Mouse (Mus musculus) lung, postnatal 0 days (tissue): ENCODE measurements at regions not wholly inside any gene's neighbourhood (a gene's known extent, or its start where the extent isn't known, plus 50 kb on each side); places are given as distances from the start of the nearest gene placed in this dataset.

ENCODE experiments used
- ATAC-seq: fragments of 200-750 bp; cut with Nextera tagmentation; 2 replicates; pipeline ENCODE4 v1.8.0; 2017; ENCODE audit warnings: moderate library complexity
- DNase-seq: peaks from one replicate; pipeline ENCODE4 v3.0.0-alpha.2; 2016; ENCODE audit warnings: low spot score
- H3K27ac ChIP-seq: fragments of 300-500 bp; sonication (generic); 2 replicates; pipeline ENCODE4 v1.5.1; 2014; ENCODE audit warnings: antibody characterized with exemption, mild to moderate bottlenecking, low read length, mixed read lengths
- H3K27me3 ChIP-seq: fragments of 300-500 bp; sonication (generic); replicated peaks from 2 replicates; pipeline ENCODE4 v1.6.1; 2014; ENCODE audit warnings: low read length, mixed read lengths; ENCODE audit not compliant: insufficient read depth
- H3K36me3 ChIP-seq: fragments of 300-500 bp; sonication (generic); 2 replicates; pipeline ENCODE4 v1.6.1; 2014; ENCODE audit warnings: low read length, mixed read lengths; ENCODE audit not compliant: insufficient read depth
- H3K4me1 ChIP-seq: fragments of 300-500 bp; sonication (generic); 2 replicates; pipeline ENCODE4 v1.6.1; 2014; ENCODE audit warnings: antibody characterized with exemption, low read depth, low read length, mixed read lengths; ENCODE audit not compliant: insufficient read depth
- H3K4me2 ChIP-seq: fragments of 300-500 bp; sonication (generic); replicated peaks from 2 replicates; pipeline ENCODE4 v1.6.1; 2014; ENCODE audit warnings: low read depth, mild to moderate bottlenecking, low read length, moderate library complexity, mixed read lengths
- H3K4me3 ChIP-seq: fragments of 300-500 bp; sonication (generic); 2 replicates; pipeline ENCODE4 v1.5.1; 2014; ENCODE audit warnings: low read depth, low read length
- H3K9ac ChIP-seq: fragments of 300-500 bp; sonication (generic); replicated peaks from 2 replicates; pipeline ENCODE4 v1.6.1; 2014; ENCODE audit warnings: low read depth, mild to moderate bottlenecking
- H3K9me3 ChIP-seq: fragments of 300-500 bp; sonication (generic); 2 replicates; pipeline ENCODE4 v1.6.1; 2016; ENCODE audit warnings: low read length, mixed read lengths
- CTCF ChIP-seq: IDR thresholded peaks from 2 replicates; pipeline ENCODE4 v1.5.1; 2016; ENCODE audit warnings: antibody characterized with exemption, mild to moderate bottlenecking
- EP300 ChIP-seq: IDR thresholded peaks from 2 replicates; pipeline ENCODE4 v1.6.1; 2016; ENCODE audit warnings: antibody characterized with exemption, mild to moderate bottlenecking, control low read depth
- WGBS: fragments of 180-500 bp; shearing (Covaris S2); extraction: QIAGEN DNeasy Blood & Tissue Kit; methylation state at CpG from one replicate; pipeline ENCODE4 v1.1.7; 2014; 5-methylcytosine and 5-hydroxymethylcytosine counted together

DNA sequence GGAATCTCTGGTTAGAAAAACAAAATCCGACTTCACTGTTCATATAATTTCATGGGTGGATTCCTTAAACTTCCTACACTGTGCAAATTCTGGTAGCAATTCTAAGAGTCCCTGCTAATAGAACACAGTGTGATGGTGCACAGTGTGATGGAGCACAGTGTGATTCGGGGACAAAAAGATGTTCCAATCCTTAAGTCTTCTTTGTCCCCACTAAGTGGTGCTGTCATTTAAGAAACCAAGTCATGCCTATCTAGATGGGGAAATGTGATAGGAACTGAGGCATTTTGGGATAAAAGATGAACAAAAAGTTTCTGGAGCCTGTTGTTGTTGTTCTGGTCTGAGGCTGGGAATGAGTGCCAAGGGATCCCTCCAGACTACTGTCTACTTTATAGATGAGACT, 145.3 kb downstream of the Edem1 start:
- no peak overlapping the region for H3K9ac ChIP-seq
- H3K36me3 ChIP-seq = no peaks in the 10 kb centered on the region
- H3K4me2 ChIP-seq = no peak overlapping the region
- no peaks in the 10 kb centered on the region for H3K27me3 ChIP-seq
- 69% methylated on average over 2 of the region's 2 CpGs for WGBS
- DNase-seq (no peak), ATAC-seq (no peak)
- H3K4me1 ChIP-seq = no peaks in the 10 kb centered on the region
- no peak overlapping the region for H3K4me3 ChIP-seq
- no peak for TF ChIP-seq EP300
- H3K27ac ChIP-seq = no peak overlapping the region
- H3K9me3 ChIP-seq = no peaks in the 10 kb centered on the region

DNA sequence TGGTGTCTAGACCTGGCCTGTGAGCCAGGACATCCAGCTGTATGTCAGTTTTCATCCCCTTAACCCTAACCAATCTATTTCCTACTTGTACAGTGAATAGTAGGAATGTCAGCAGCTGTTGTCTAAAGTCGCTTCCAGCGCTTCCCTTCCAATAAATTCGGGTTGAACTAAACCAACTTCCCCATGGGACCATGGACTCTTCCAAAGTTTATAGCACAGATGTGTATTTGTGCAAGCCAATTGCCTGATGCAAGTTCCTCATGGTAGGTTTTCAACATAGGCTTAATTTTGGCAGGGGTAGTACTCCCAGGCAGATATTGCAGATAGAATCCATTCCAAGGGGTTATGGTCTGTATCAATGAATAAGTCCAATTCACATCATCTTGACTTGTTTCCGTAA, 161.1 kb downstream of the Edem1 start:
- H3K9ac ChIP-seq = no peak overlapping the region
- no peak overlapping the region for H3K4me3 ChIP-seq
- H3K27ac ChIP-seq = no peak overlapping the region
- no peaks in the 10 kb centered on the region for H3K27me3 ChIP-seq
- no peaks in the 10 kb centered on the region for H3K9me3 ChIP-seq
- no peak for TF ChIP-seq EP300
- TF ChIP-seq CTCF = no peak
- no peak for DNase-seq
- H3K4me2 ChIP-seq = no peak overlapping the region
- H3K4me1 ChIP-seq = no peaks in the 10 kb centered on the region
- H3K36me3 ChIP-seq = no peaks in the 10 kb centered on the region
- WGBS = 86% methylated on average over 4 of the region's 4 CpGs
- no peak for ATAC-seq

DNA sequence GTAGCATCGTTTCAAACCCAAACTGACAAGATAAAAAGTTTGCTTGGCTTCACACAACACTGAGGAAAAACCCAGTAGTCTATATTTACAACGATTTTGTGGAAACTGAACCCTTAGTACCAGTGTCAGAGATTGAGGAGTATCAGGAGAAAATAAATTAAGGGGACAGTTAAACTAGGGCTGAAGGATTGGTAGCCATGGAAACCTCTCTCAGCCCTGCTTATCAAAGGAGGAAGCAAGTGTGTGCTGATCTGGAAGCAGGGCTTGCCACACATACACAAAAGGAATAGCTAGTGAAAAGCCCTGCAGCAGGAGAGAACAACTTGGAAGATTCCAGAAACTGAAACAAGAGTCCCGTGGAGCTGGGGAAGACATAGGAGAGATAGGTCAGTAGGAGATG, 165.3 kb downstream of the Edem1 start:
- DNase-seq = no peak
- no peak overlapping the region for H3K4me3 ChIP-seq
- no peaks in the 10 kb centered on the region for H3K27me3 ChIP-seq
- H3K9ac ChIP-seq = no peak overlapping the region
- no peak for ATAC-seq
- H3K36me3 ChIP-seq = no peaks in the 10 kb centered on the region
- 32% methylated on average over 3 of the region's 3 CpGs for WGBS
- no peak overlapping the region for H3K4me2 ChIP-seq
- H3K27ac ChIP-seq = no peak overlapping the region
- no peaks in the 10 kb centered on the region for H3K4me1 ChIP-seq
- no peaks in the 10 kb centered on the region for H3K9me3 ChIP-seq
- TF ChIP-seq CTCF = no peak
- no peak for TF ChIP-seq EP300

DNA sequence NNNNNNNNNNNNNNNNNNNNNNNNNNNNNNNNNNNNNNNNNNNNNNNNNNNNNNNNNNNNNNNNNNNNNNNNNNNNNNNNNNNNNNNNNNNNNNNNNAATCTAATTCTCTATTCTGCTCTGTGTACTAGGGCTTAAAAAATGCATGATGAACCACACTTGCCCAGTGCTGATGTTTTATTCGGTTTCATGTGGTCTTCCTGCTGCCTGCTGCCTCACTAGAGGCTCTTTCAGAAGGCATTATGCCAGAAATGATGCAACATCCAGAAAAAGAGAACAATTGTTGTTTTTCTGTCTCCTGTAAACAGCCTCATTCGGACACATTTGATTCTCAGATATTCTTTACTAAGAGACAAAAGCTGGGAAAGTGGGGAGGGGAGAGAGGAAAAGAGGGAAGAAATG, 176.0 kb downstream of the Edem1 start:
- DNase-seq (no peak), ATAC-seq (no peak)
- Histone ChIP-seq H3K4me1 (no peaks in the 10 kb centered on the region), H3K4me2 (no peak overlapping the region), H3K27me3 (no peaks in the 10 kb centered on the region), H3K27ac (no peak overlapping the region), H3K9ac (no peak overlapping the region), H3K9me3 (no peaks in the 10 kb centered on the region), H3K4me3 (no peak overlapping the region), H3K36me3 (no peaks in the 10 kb centered on the region)
- WGBS = 49% methylated on average over 2 of the region's 2 CpGs
- TF ChIP-seq CTCF (no peak), EP300 (no peak)

DNA sequence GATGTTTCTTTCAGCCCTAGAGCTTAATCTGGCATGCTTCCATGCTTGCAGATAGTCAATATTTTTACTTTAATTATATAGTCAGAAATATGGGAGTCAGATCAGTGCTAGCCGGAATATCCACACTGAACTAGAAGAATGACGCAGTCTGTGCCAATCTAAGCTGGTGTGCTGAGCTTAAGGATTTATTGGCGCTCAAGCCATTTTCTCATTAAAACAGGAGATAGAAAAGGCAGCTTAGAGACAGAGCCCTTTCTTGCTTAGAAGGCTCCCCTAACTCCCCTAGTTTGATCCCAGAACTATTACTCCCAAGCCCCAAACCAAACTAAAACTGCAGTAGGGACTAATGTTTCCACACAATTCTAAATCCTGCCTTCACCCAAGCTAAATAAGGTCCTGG, 180.9 kb downstream of the Edem1 start:
- no peak for ATAC-seq
- Histone ChIP-seq H3K9ac (no peak overlapping the region), H3K4me3 (no peak overlapping the region), H3K4me2 (no peak overlapping the region), H3K4me1 (no peaks in the 10 kb centered on the region), H3K27ac (no peak overlapping the region), H3K36me3 (no peaks in the 10 kb centered on the region), H3K9me3 (no peaks in the 10 kb centered on the region), H3K27me3 (no peaks in the 10 kb centered on the region)
- TF ChIP-seq EP300 (no peak), CTCF (no peak)
- no peak for DNase-seq
- WGBS = 92% methylated on average over 3 of the region's 3 CpGs

DNA sequence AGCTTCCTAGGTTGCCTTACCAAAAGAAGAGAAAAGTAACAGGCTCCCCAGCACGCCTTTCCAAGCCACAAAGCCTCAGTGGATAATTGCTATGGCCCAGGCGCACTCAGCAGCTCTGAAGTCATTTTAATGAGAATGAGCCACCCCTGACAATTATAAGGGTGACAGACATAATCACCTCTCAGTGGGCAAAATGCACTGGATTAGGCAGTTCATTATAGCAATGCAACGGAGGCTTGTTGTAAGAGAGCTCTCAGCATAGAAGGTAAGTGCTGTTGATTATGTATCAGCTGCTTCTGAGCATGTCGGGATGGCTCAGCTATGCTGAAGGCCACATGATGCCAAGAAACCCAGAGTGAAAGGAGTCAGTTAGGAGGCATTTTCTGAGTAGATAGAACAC, 181.4 kb downstream of the Edem1 start:
- Histone ChIP-seq H3K4me1 (no peaks in the 10 kb centered on the region), H3K36me3 (no peaks in the 10 kb centered on the region), H3K27ac (no peak overlapping the region), H3K9me3 (no peaks in the 10 kb centered on the region), H3K27me3 (no peaks in the 10 kb centered on the region), H3K4me2 (no peak overlapping the region), H3K4me3 (no peak overlapping the region), H3K9ac (no peak overlapping the region)
- DNase-seq (no peak), ATAC-seq (no peak)
- TF ChIP-seq EP300 (no peak), CTCF (no peak)
- WGBS = 71% methylated on average over 4 of the region's 4 CpGs

DNA sequence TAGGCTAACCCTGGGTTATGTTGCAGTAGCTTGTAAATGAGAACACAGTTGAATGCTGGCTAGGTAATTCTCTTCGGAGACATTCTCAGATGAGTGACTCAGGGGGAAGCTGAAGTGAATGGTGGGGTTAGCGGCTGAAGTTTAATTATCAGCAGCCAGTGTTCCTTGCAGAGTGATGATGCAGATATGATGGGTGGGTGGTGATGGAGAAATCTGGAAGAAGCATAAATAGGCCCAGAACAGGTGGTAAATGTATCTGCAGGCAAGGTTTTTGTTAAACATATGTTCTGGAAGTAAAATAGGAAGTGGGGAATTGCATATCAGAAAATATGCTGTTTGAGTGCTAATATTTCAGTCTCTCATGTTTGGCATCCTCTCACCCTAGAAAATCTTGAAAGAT, 191.3 kb downstream of the Edem1 start:
- TF ChIP-seq CTCF (no peak), EP300 (no peak)

More for the DNA sequence above, 191.3 kb downstream of the Edem1 start:
- ATAC-seq (no peak), DNase-seq (no peak)
- Histone ChIP-seq H3K9ac (no peak overlapping the region), H3K4me3 (no peak overlapping the region), H3K27me3 (no peaks in the 10 kb centered on the region), H3K36me3 (no peaks in the 10 kb centered on the region), H3K4me1 (no peaks in the 10 kb centered on the region), H3K4me2 (no peak overlapping the region), H3K27ac (no peak overlapping the region), H3K9me3 (no peaks in the 10 kb centered on the region)
- WGBS = 94% methylated on average over 2 of the region's 2 CpGs
